Mouse (Mus musculus) spleen, adult 2 months (tissue): ENCODE data around the gene Ces1d.

Experiments
- CTCF ChIP-seq: fragments of 200-500 bp; IDR thresholded peaks from 2 replicates; pipeline ENCODE4 v1.5.1; 2011; ENCODE audit warnings: mild to moderate bottlenecking, inconsistent platforms; ENCODE audit not compliant: insufficient read depth, insufficient read length, insufficient replicate concordance; ENCODE audit errors: extremely low read depth
- POLR2A ChIP-seq: fragments of 200-500 bp; IDR thresholded peaks from 2 replicates; pipeline ENCODE4 v1.6.1; 2011; ENCODE audit warnings: low read depth, low read length, inconsistent platforms

- TF ChIP-seq CTCF (no peak), POLR2A (no peak)
These were observed 71.2 kb downstream of the Ces1d start for GRCm38 (mm10) chr8:93126476-93126875.
